Mouse (Mus musculus) gastrocnemius, adult 2 months (tissue): ENCODE results near the gene Hoxb6. TPM values are rescaled to one million over a fixed set of nuclear protein-coding genes. Genes with fewer than 3 reads are reported as not detected.
A peak's percentile ranks its signal among the peaks of the same experiment; 100 is the strongest.

ENCODE experiments used
- DNase-seq: peaks from one replicate; pipeline ENCODE4 v3.0.0; 2022
- H3K27ac ChIP-seq: fragments of 200-600 bp; 2 replicates; pipeline ENCODE4 v1.8.1; 2022; ENCODE audit warnings: mild to moderate bottlenecking
- H3K4me3 ChIP-seq: fragments of 200-600 bp; 2 replicates; pipeline ENCODE4 v1.8.1; 2022; ENCODE audit warnings: mild to moderate bottlenecking, moderate library complexity
- CTCF ChIP-seq: fragments of 200-600 bp; IDR thresholded peaks from 2 replicates; pipeline ENCODE4 v1.8.1; 2022; ENCODE audit warnings: antibody characterized with exemption, mild to moderate bottlenecking, moderate library complexity
- intact Hi-C: fragments of 180-260 bp; cut with DNase I; formaldehyde crosslinking; loops from one replicate; pipeline ENCODE4 v1.15.1; 2025
- total RNA-seq, 2 experiments: library from RNA; stranded (reverse); gene quantifications; 2 replicates each; pipeline ENCODE4 v1.2.3; 2021

Gene Hoxb6
- total RNA-seq, 2 experiments from 2014 or later, result 0.56 to 0.64 TPM

DNA sequence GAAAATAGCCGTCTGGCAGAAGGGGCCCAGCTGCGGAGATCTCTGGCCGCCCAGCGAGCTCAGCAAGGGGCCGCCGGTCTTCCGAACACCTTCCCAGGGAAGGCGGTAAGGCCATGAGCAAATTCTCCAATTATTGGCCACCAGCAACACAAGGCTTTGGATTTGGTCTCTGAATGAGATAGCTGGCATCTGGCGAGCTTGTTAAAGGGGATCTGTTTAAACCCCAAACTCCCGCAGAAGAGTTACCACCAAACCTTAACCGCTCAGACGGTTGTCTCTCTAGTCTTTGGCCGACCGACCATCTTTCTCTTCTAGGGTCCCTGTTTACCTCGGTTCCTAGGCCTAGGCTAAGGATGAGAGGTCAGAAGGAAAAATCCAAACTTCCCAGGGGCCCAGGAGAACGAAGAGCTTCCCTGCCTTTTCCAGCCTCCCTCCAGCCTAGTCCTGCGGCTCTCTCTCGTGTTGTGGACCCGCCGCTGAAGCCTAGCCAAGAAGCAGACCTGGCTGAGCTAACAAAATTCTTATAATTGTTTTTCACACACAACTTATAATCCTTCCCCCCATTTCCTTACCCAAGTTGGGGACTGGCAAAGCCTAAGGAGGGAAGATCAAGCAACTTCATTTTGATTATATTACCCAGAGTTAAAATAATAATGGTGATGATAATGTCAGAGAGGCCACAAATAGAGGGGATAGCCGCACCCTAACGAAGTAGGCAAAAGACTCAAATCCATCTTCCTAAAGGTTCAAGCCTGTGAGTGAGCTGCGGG is 10.3 kb downstream of the Hoxb6 start:
- no peak overlapping the region for H3K27ac ChIP-seq
- TF ChIP-seq CTCF, result no peak
- H3K4me3 ChIP-seq, result no peak overlapping the region; the same call in 1 of the 2 replicates
- intact Hi-C loops, result loop anchor here (5.0 kb wide), 2 partner anchors 105 to 235 kb away; no protein-coding TSS in a partner anchor
- DNase-seq, result no peak

DNA sequence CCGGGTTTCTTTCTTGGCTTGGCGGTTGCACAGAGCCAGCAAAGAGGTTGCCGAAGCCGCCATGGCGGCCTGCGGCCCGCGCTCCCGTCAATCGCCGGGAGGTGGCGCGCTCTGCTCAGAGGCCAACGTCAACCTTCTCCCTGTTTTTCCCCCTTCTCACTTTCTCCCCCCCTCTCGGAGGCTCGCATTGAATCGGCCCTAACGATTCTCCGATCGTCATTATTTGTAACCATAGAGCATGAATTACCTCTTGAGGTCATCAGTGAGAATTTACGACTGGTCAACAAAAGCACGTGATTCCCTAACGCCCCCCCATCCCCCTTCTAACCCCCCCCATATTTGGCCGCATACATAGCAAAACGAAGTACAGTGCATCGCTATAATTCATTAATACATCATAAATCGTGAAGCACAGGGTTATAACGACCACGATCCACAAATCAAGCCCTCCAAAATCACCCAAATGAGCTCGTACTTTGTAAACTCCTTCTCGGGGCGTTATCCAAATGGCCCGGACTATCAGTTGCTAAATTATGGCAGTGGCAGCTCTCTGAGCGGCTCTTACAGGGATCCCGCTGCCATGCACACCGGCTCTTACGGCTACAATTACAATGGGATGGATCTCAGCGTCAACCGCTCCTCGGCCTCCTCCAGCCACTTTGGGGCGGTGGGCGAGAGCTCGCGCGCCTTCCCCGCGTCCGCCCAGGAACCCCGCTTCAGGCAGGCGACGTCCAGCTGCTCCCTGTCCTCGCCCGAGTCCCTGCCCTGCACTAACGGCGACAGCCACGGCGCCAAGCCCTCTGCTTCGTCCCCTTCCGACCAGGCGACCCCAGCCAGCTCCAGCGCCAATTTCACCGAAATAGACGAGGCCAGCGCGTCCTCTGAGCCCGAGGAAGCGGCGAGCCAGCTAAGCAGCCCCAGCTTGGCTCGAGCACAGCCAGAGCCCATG is 11.1 kb downstream of the Hoxb6 start, which contains the start of gene Hoxb5:
TSS of gene Hoxb5 (plus strand) at position 186 of the 949 bp plus-strand sequence.
- intact Hi-C loops, result loop anchor here (5.0 kb wide), 2 partner anchors 104 to 234 kb away; no protein-coding TSS in a partner anchor
- peak; percentile 70 for DNase-seq
- peak; percentile 93; the same call in 1 of the 2 replicates for TF ChIP-seq CTCF

DNA sequence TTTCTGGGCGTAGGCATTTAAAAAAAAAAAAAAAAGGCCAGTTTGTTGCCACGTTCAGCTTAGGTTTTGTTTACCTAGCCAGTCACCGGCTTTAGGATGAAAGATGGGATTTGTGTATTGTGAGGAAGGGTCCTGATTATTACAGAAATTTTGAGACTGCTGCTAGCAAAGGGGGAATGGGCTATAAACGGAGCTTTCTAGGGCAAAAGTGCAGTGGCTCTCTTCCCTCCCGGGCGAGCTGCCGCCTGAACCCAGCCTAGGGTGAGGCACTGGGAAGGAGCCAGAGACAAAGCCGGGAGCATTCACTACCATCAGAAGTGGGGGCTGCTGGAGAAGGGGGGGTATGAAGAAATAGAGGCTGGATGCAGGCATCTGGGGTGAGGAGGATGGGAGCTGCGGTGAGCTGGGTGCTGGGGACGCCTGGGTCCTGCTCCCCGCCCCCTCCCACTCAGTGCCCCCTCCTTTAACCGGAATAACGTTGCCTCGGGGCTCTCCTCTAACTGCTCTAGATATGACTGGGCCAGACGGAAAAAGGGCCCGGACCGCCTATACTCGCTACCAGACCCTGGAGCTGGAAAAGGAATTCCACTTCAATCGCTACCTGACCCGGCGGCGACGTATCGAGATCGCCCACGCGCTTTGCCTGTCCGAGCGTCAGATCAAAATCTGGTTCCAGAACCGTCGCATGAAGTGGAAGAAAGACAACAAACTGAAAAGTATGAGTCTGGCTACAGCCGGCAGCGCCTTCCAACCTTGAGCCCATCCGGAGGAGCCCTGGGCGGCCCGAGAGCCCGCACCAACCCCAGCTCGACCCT is 12.3 kb downstream of the Hoxb6 start:
- Histone ChIP-seq H3K4me3 (peak overlapping the region; percentile 64), H3K27ac (peak overlapping the region; percentile 74)
- TF ChIP-seq CTCF, result no peak
- DNase-seq, result no peak
- intact Hi-C loops, result loop anchor here (5.0 kb wide), 2 partner anchors 103 to 233 kb away; no protein-coding TSS in a partner anchor

More for the DNA sequence above, 11.1 kb downstream of the Hoxb6 start, which contains the start of gene Hoxb5:
- peak within 1 kb of the TSS; percentile 74 for H3K27ac ChIP-seq
- H3K4me3 ChIP-seq, result peak within 1 kb of the TSS; percentile 64

DNA sequence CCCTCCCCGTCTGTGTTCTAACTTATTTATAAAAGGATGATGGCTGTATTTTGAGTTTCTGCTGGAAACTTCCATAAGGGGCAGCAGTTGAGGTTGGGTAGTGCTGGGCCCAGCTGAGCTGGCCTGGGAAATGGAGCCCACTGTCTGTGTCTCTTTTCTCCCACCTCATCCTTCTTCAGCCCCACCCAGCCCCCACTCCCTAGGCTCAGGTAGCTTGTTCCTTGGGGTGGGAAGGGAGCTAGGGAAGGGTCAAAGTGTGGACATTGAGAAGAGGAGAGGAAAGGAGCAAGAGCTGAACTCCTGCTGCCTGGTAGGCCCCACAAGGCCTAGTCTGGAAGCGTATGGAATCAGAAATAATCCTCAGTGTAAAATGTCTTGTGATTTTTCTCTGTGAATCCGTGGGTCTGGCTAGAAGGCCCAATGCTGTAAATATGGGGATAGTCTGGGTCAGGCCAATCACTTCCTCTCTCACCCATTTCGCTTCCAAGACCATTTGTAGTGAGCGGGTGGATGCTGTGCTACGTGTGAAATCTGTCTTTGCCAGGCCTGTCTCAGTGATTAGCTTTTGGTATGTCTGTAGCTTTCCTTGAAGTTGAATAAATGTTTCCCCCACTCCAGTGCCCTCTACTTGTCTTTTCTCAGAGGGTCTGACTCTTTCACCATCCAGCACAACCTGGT is 13.4 kb downstream of the Hoxb6 start:
- no peak overlapping the region for H3K27ac ChIP-seq
- intact Hi-C loops, result no loop called here
- TF ChIP-seq CTCF, result no peak
- no peak for DNase-seq
- H3K4me3 ChIP-seq, result no peak overlapping the region

DNA sequence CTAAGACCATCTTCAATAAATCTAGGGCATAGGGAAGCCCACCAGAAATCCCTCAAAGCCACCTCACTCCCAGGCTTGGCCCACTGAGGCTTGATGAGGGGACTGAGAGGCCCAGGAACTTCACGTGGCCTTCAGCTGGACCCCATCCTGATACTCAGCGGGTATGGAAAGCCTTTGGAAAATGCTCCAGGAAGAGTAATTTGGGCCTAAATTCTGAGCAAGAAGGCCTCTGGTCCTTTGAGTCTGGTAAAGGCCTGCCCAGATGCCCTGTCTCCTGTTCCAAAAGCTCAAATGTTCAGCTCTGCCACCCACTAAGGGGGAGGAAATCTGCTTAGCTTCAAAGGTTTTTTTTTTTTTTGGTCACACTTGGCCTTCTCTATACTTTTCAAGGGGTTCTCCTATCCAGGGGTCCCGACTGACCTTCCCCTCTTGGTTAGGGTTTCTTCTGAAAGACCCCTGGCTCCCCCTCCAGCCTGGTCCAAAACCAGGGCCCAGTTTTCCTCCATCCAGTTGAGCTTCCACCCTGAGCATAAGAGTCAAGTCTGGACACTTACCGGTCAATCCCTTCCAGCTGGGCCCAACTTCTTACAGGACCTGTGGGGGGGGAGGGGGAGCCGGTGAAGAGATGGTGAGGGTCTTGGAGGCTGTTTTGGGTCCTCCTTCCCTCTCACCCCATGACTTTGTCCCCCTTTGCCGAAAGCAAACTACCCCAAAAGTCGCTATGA is 14.1 kb downstream of the Hoxb6 start:
- DNase-seq, result no peak
- Histone ChIP-seq H3K27ac (no peak overlapping the region), H3K4me3 (no peak overlapping the region)
- TF ChIP-seq CTCF, result no peak
- intact Hi-C loops, result no loop called here

DNA sequence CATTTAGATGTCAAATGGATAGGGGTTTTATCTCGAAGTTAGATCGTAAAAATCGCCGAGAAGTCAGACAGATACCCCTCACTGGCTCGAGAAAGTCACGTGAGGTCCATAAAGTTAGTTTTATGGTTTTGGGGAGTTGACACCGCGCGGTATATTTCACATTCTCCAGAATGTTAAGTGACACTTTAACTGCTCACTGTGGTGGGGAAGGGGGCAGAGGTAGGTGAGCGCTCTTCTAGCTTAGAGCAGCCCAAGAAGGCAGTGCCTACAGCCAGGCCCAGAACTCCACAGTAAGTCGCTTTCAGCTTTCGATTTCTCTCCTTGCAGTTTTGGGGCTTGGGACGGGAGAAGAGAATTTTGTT is 14.6 kb downstream of the Hoxb6 start:
- Histone ChIP-seq H3K27ac (no peak overlapping the region), H3K4me3 (no peak overlapping the region)
- no peak for DNase-seq
- intact Hi-C loops, result no loop called here
- no peak for TF ChIP-seq CTCF

DNA sequence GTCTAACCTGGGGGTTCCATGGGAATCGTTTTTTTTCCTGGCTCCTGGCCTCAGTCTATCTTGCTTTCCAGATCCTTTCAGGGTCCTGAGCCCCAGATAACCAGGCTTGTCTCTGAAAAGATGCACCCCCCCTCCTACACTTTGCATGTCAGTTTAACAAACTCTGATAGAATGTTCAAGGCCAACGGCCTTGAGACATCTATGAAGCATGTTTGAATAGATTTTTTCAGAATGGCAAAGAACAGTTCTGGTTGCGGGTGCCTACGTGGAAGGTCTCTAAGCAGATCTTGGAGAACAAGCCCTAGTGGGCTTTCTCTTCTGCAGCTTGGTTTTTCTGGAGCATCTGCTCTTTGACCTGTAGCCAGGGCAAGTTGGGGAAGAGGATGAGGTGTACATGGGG is 16.5 kb downstream of the Hoxb6 start:
- no peak for DNase-seq
- intact Hi-C loops, result no loop called here
- Histone ChIP-seq H3K4me3 (no peak overlapping the region), H3K27ac (peak overlapping the region; percentile 73)
- TF ChIP-seq CTCF, result no peak

DNA sequence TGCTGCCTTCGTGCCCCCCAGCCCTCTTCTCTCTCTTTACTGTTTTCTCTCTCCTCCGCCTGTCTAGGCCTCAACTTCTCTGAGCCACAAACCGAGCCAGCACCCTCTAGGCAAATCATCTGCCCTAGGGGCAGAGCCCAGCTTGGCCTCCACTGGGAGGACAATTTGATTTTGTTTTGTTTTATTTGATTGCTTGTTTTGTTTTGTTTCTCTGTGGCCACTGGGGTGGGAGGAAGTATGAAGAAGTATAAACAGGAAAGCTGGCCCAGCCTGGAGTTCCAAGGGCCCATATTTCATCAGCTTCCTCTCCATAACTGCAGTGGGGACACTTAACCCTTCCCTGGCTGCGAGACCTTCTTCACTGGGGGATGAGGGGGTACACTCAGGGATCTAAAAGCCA is 17.0 kb downstream of the Hoxb6 start:
- intact Hi-C loops, result no loop called here
- H3K27ac ChIP-seq, result peak overlapping the region; percentile 73
- peak overlapping the region; percentile 5; the same call in 1 of the 2 replicates for H3K4me3 ChIP-seq
- TF ChIP-seq CTCF, result no peak
- no peak for DNase-seq

DNA sequence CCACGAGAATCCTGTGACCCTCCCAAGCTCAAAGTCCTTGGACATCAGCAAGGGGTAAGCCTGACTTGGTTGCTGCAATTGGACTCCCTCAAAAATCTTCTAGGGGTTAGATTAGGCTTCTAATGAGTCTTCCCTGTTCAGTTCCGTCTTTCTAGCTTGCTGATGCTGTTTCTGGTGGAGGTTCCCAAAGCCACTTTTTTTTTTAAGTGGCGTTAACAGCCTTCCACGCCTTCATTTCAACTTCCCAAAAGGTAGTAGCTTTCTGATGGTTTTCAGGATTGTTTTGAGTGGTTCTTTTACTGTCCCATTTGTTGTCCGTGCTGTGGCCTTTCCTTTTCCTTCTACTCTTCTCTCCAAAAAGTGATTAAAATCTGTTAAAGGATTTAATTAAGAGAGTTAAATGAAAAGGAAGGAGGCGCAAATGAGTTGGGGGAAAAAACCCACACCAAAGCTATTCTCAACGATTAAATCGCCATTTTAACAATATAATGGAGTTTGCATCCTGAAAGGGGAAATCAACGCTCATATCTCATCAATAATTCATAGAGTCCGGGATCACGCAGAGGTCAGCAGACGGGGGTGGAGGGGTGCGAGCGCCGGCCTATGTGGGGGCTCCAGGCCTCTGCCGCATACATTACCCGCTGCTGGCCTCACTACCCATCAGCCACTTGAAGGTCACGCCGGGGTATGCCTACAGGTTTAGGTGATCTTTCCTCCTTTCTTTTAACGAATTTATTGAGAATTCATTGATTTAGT is 18.1 kb downstream of the Hoxb6 start:
- no peak for DNase-seq
- TF ChIP-seq CTCF, result no peak
- Histone ChIP-seq H3K27ac (peak overlapping the region; percentile 73), H3K4me3 (peak overlapping the region; percentile 60)
- intact Hi-C loops, result loop anchor here (5.0 kb wide), 1 partner anchor 42 kb away; the partner anchor contains the start of gene Hoxb2

DNA sequence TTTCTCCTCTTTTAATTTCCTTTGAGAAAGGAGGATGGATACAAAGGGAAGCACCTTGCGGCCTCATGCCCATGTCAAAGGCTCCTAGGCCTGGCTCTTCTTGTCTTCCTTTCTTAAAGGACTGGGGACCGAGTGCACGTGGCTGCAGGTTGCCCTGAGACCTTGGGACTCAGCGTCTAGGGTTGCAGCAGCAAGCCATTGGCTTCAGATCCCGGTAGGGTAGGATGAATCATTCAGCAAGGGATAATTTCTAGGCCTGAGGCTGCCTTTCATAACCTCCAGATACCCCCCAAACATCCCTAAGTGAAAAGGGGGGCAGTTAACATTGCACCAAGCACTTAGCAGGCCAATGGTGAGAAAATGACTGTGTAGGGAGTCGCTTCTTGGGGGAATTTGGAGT is 18.8 kb downstream of the Hoxb6 start:
- Histone ChIP-seq H3K4me3 (peak overlapping the region; percentile 60), H3K27ac (peak overlapping the region; percentile 73)
- intact Hi-C loops, result loop anchor here (5.0 kb wide), 1 partner anchor 41 kb away; the partner anchor contains the start of gene Hoxb2
- no peak for TF ChIP-seq CTCF
- no peak for DNase-seq
